15 mouse cellular contexts compared by ENCODE assay signal in the genomic region with DNA sequence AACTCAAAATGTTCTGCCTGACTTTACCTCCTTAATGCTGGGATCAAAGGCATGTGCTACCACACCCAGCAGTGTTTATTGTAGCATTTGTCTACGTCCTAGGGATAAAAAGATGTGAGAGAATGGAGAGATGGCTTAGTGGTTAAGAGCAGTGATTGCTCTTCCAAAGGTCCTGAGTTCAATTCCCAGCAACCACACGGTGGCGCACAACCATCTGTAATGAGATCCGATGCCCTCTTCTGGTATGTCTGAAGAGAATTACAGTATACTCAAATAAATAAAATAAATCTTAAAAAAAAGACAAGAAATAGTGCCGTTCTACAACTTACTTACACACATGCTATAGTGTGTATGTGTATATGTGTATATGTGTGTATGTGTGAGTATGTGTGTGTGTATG. TPM values are rescaled to one million over a fixed set of nuclear protein-coding genes. Genes with fewer than 3 reads are reported as not detected.
DNase-seq lines count a peak whose midpoint lies in the region; ATAC-seq and TF ChIP-seq lines count a peak whose summit lies in the region.
"Had no signal": no experiment of that assay in that cellular context is flagged by ENCODE, and none has a peak within 500 bp of the region (broad histone marks: within the 10 kb centered on the region; RNA-seq: fewer than 3 reads in every experiment).

No protein-coding gene starts in this region.

- TF ChIP-seq POLR2A in liver, adult 2 months (IDR thresholded peaks at IDR 0.05; ENCODE audit: extremely low read depth, insufficient read depth, low read length), result no peak
- TF ChIP-seq POLR2A in thymus, adult 2 months (IDR thresholded peaks at IDR 0.05; ENCODE audit: control insufficient read depth, extremely low read depth, insufficient read depth, low read length, poor library complexity), result no peak

- no peaks in the 10 kb centered on the region for H3K27me3 ChIP-seq in forebrain, postnatal 0 days (ENCODE audit: insufficient read depth, low read length)
- H3K27me3 ChIP-seq in forebrain, embryonic 10.5 days (ENCODE audit: poor library complexity, severe bottlenecking), result no peaks in the 10 kb centered on the region
- H3K27me3 ChIP-seq in liver, adult 2 months (ENCODE audit: control insufficient read depth, insufficient read depth, low read length), result no peaks in the 10 kb centered on the region
- H3K27me3 ChIP-seq in liver, embryonic 11.5 days (replicated peaks; ENCODE audit: control insufficient read depth, insufficient read depth, low read length), result no peaks in the 10 kb centered on the region
- H3K27me3 ChIP-seq in thymus, adult 2 months (ENCODE audit: control insufficient read depth, insufficient read depth, low read length), result no peaks in the 10 kb centered on the region
- H3K27me3 ChIP-seq: limb, embryonic 12.5 days had no signal

- TF ChIP-seq CTCF in forebrain, postnatal 0 days (IDR thresholded peaks at IDR 0.05; ENCODE audit: low read depth), result peak; percentile 58
- peak; percentile 46 for TF ChIP-seq CTCF in liver, adult 2 months (IDR thresholded peaks at IDR 0.05; ENCODE audit: low read depth, low read length)
- TF ChIP-seq CTCF in thymus, adult 2 months (IDR thresholded peaks at IDR 0.05; ENCODE audit: borderline replicate concordance, control insufficient read depth, extremely low read depth, insufficient read depth, low read length, poor library complexity), result no peak

- H3K4me3 ChIP-seq in forebrain, postnatal 0 days (ENCODE audit: low read depth, low read length), result no peak overlapping the region
- H3K4me3 ChIP-seq in forebrain, embryonic 10.5 days, result no peak overlapping the region
- no peak overlapping the region for H3K4me3 ChIP-seq in liver, adult 2 months (ENCODE audit: insufficient read depth, low read depth, low read length)
- no peak overlapping the region for H3K4me3 ChIP-seq in liver, embryonic 11.5 days (ENCODE audit: low read depth, low read length)
- H3K4me3 ChIP-seq in thymus, adult 2 months (ENCODE audit: control insufficient read depth, insufficient read depth, low read length), result no peak overlapping the region
- H3K4me3 ChIP-seq: embryonic facial prominence, embryonic 10.5 days; limb, embryonic 12.5 days had no signal

- DNase-seq in forebrain, postnatal 0 days, result no peak
- DNase-seq in forebrain, embryonic 10.5 days (ENCODE audit: extremely low spot score, low spot score), result no peak
- no peak for DNase-seq in liver, adult 2 months (ENCODE audit: extremely low read depth, low read depth, low spot score)
- no peak for DNase-seq in liver, embryonic 11.5 days (ENCODE audit: low spot score)
- peak; percentile 59 for DNase-seq in thymus, postnatal 4 days
- no peak for DNase-seq in thymus, adult 2 months
- no peak for DNase-seq in urinary bladder, adult 18-20 months (ENCODE audit: low spot score in 2 of 2)
- DNase-seq in gastrocnemius, postnatal 10 days, result no peak
- DNase-seq: adrenal gland, postnatal 36 days; cerebellum, adult 8-10 months; heart, postnatal 10 days; spleen, adult 18-20 months had no signal

- ATAC-seq in forebrain, postnatal 0 days, result no peak
- ATAC-seq in liver, embryonic 11.5 days (replicated peaks; ENCODE audit: low FRiP score), result no peak
- ATAC-seq: inflammation-experienced regulatory T-cells, adult 6 months had no signal

- H3K79me2 ChIP-seq in liver, adult 2 months (ENCODE audit: control insufficient read depth, insufficient read depth, low read length), result no peaks in the 10 kb centered on the region; the same call in 1 of the 2 replicates

- no peaks in the 10 kb centered on the region for H3K4me1 ChIP-seq in forebrain, postnatal 0 days (ENCODE audit: insufficient read depth)
- peaks cover 15% of the 10 kb centered on the region for H3K4me1 ChIP-seq in forebrain, embryonic 10.5 days
- H3K4me1 ChIP-seq in liver, adult 2 months (ENCODE audit: control insufficient read depth, insufficient read depth, low read length), result peaks cover 12% of the 10 kb centered on the region
- H3K4me1 ChIP-seq in liver, embryonic 11.5 days (replicated peaks; ENCODE audit: control insufficient read depth, insufficient read depth, low read length), result no peaks in the 10 kb centered on the region
- H3K4me1 ChIP-seq in thymus, adult 2 months (replicated peaks; ENCODE audit: control insufficient read depth, insufficient read depth, low read length), result no peaks in the 10 kb centered on the region
- H3K4me1 ChIP-seq: embryonic facial prominence, embryonic 10.5 days had no signal

- no peak overlapping the region for H3K9ac ChIP-seq in forebrain, postnatal 0 days
- no peak overlapping the region for H3K9ac ChIP-seq in liver, adult 2 months (ENCODE audit: low read depth, low read length)
- H3K9ac ChIP-seq in liver, embryonic 11.5 days (ENCODE audit: low read depth, low read length), result no peak overlapping the region
- H3K9ac ChIP-seq: limb, embryonic 12.5 days had no signal

- no peak overlapping the region for H3K27ac ChIP-seq in forebrain, postnatal 0 days (ENCODE audit: low read depth, low read length)
- H3K27ac ChIP-seq in forebrain, embryonic 10.5 days, result no peak overlapping the region
- no peak overlapping the region for H3K27ac ChIP-seq in liver, adult 2 months (replicated peaks; ENCODE audit: insufficient read depth, low read depth, low read length)
- no peak overlapping the region for H3K27ac ChIP-seq in liver, embryonic 11.5 days (ENCODE audit: low read depth, low read length)
- no peak overlapping the region for H3K27ac ChIP-seq in thymus, adult 2 months (ENCODE audit: control insufficient read depth, insufficient read depth, low read length)
- H3K27ac ChIP-seq: embryonic facial prominence, embryonic 10.5 days; limb, embryonic 12.5 days had no signal

- no peaks in the 10 kb centered on the region for H3K9me3 ChIP-seq in forebrain, postnatal 0 days (ENCODE audit: low read length)
- no peaks in the 10 kb centered on the region for H3K9me3 ChIP-seq in forebrain, embryonic 10.5 days
- no peaks in the 10 kb centered on the region for H3K9me3 ChIP-seq in liver, embryonic 11.5 days (ENCODE audit: control insufficient read depth, low read length)
- H3K9me3 ChIP-seq: embryonic facial prominence, embryonic 10.5 days had no signal

- 52% methylated on average over 5 of the region's 5 CpGs for WGBS in forebrain, postnatal 0 days
- 38% methylated on average over 5 of the region's 5 CpGs for WGBS in forebrain, embryonic 10.5 days
- 55% methylated on average over 5 of the region's 5 CpGs for WGBS in liver, adult 2 months
- 34% methylated on average over 5 of the region's 5 CpGs for WGBS in liver, embryonic 11.5 days
- 50% methylated on average over 5 of the region's 5 CpGs for WGBS in thymus, adult 2 months

- H3K4me2 ChIP-seq in forebrain, postnatal 0 days (ENCODE audit: low read depth), result no peak overlapping the region
- H3K4me2 ChIP-seq in liver, embryonic 11.5 days, result no peak overlapping the region
- H3K4me2 ChIP-seq: limb, embryonic 12.5 days had no signal

- H3K36me3 ChIP-seq in forebrain, postnatal 0 days (ENCODE audit: insufficient read depth), result no peaks in the 10 kb centered on the region
- H3K36me3 ChIP-seq in forebrain, embryonic 10.5 days (replicated peaks), result no peaks in the 10 kb centered on the region
- H3K36me3 ChIP-seq in liver, adult 2 months (ENCODE audit: control insufficient read depth, insufficient read depth, low read length), result no peaks in the 10 kb centered on the region
- H3K36me3 ChIP-seq in liver, embryonic 11.5 days (ENCODE audit: control insufficient read depth, insufficient read depth, low read length), result no peaks in the 10 kb centered on the region
- no peaks in the 10 kb centered on the region for H3K36me3 ChIP-seq in thymus, adult 2 months (ENCODE audit: control insufficient read depth, insufficient read depth, low read length)
- H3K36me3 ChIP-seq: embryonic facial prominence, embryonic 10.5 days; limb, embryonic 12.5 days had no signal

RNA-seq across cellular contexts. Expression of a gene that starts 17.3 kb away (rescaled TPM):
- 23.5 and 24.8 TPM in 2 replicates for total RNA-seq in forebrain, postnatal 0 days (2014; rRNA removed)
- 9.0 and 13.3 TPM in 2 replicates for polyA plus RNA-seq in forebrain, postnatal 0 days (2015; fragmentation: Nextera tagmentation; extraction: Ambion mirVana)
- 17.7 and 19.0 TPM in 2 replicates for polyA plus RNA-seq in forebrain, embryonic 10.5 days (2016; fragmentation: Nextera tagmentation; extraction: Ambion mirVana)
- total RNA-seq in liver, adult 2 months (2014; rRNA removed), result 9.8 and 9.9 TPM in 2 replicates
- 6.3 TPM in 2 replicates for polyA plus RNA-seq in liver, adult 2 months (2012; rRNA removed)
- polyA plus RNA-seq in liver, embryonic 11.5 days (2014; fragmentation: Nextera tagmentation; extraction: Ambion mirVana), result 14.8 and 15.1 TPM in 2 replicates
- 26.5 and 28.8 TPM in 2 replicates for polyA plus RNA-seq in thymus, adult 2 months (2012; rRNA removed)
- 10 to 100 TPM; 14.8 to 14.9 TPM for total RNA-seq in gastrocnemius, postnatal 10 days (2021)
